Mouse (Mus musculus) effector memory CD4-positive, alpha-beta T cell, adult 5 months (primary cell): ENCODE results near the gene Pidd1. TPM values are rescaled to one million over a fixed set of nuclear protein-coding genes. Genes with fewer than 3 reads are reported as not detected.

Experiments
- polyA plus RNA-seq: library from polyadenylated mRNA; unstranded; fragments of 100-300 nt; shearing (Covaris generic); gene quantifications from one replicate; pipeline ENCODE4 v1.2.1, GENCODE M21; 2017

The Pidd1 gene
- polyA plus RNA-seq, result 3.6 TPM

GRCm38 (mm10) chr7:141443828-141444237 is at the start of gene Pidd1:
Gene Pidd1 (minus strand): TSS chr7:141444025.

GRCm38 (mm10) chr7:141475011-141475804 is 31.4 kb upstream of the Pidd1 start, which contains the start of the genes Polr2l and Tspan4:
Gene Polr2l (minus strand): TSS chr7:141475132.
Gene Tspan4 (plus strand): TSS chr7:141475240.

GRCm38 (mm10) chr7:141467230-141468030 is 23.6 kb upstream of the Pidd1 start, which contains the start of gene Cd151:
Gene Cd151 (plus strand): TSS chr7:141467392.

GRCm38 (mm10) chr7:141460391-141461113 is 16.7 kb upstream of the Pidd1 start, which contains the start of gene Cracr2b:
Gene Cracr2b (plus strand): TSS chr7:141461094.

GRCm38 (mm10) chr7:141454967-141455551 is 11.2 kb upstream of the Pidd1 start, which contains the start of gene Pnpla2:
Gene Pnpla2 (plus strand): TSS chr7:141455198.

GRCm38 (mm10) chr7:141447110-141447991 is 3.5 kb upstream of the Pidd1 start, which contains the start of gene Rplp2:
Gene Rplp2 (plus strand): TSS chr7:141447370.

GRCm38 (mm10) chr7:141437178-141438120 is 6.4 kb downstream of the Pidd1 start, which contains the start of gene Slc25a22:
Gene Slc25a22 (minus strand): TSS chr7:141437892.

GRCm38 (mm10) chr7:141429310-141429709 is 14.5 kb downstream of the Pidd1 start, which contains the start of gene Cend1:
Gene Cend1 (minus strand): TSS chr7:141429491.

GRCm38 (mm10) chr7:141413809-141414584 is 29.8 kb downstream of the Pidd1 start, which contains the start of gene Gatd1:
Gene Gatd1 (minus strand): TSS chr7:141414136.

GRCm38 (mm10) chr7:141391625-141392551 is 51.9 kb downstream of the Pidd1 start, which contains the start of gene Taldo1:
Gene Taldo1 (plus strand): TSS chr7:141392199.

Other genes starting within 250 kb of the Pidd1 start
- 1.9 TPM for gene Lrrc56, start 249.9 kb downstream of the Pidd1 start, polyA plus RNA-seq
- 12.7 TPM for gene Lmntd2, start 229.9 kb downstream of the Pidd1 start, polyA plus RNA-seq
- gene Rassf7, start 228.2 kb downstream of the Pidd1 start, polyA plus RNA-seq, result 7.9 TPM
- gene Phrf1, start 215.2 kb downstream of the Pidd1 start, polyA plus RNA-seq, result 81.8 TPM
- gene Irf7, start 177.5 kb downstream of the Pidd1 start, polyA plus RNA-seq, result 210 TPM
- gene Cdhr5, start 167.2 kb downstream of the Pidd1 start, polyA plus RNA-seq, result not detected
- gene Sct, start 164.9 kb downstream of the Pidd1 start, polyA plus RNA-seq, result not detected
- gene Drd4, start 152.0 kb downstream of the Pidd1 start, polyA plus RNA-seq, result not detected
- 52.5 TPM for gene Deaf1, start 116.3 kb downstream of the Pidd1 start, polyA plus RNA-seq
- 21.2 TPM for gene Tmem80, start 116.3 kb downstream of the Pidd1 start, polyA plus RNA-seq
- gene Eps8l2, start 105.1 kb downstream of the Pidd1 start, polyA plus RNA-seq, result not detected
- 199 TPM for gene Taldo1, start 51.8 kb downstream of the Pidd1 start, polyA plus RNA-seq
- 24.6 TPM for gene Gatd1, start 29.9 kb downstream of the Pidd1 start, polyA plus RNA-seq
- gene Cend1, start 14.5 kb downstream of the Pidd1 start, polyA plus RNA-seq, result not detected
- gene Slc25a22, start 6.1 kb downstream of the Pidd1 start, polyA plus RNA-seq, result 50.9 TPM
- gene Rplp2, start 3.3 kb upstream of the Pidd1 start, polyA plus RNA-seq, result 1,923 TPM
- gene Pnpla2, start 11.2 kb upstream of the Pidd1 start, polyA plus RNA-seq, result 131 TPM
- gene Cracr2b, start 17.1 kb upstream of the Pidd1 start, polyA plus RNA-seq, result 0.66 TPM
- gene Cd151, start 23.4 kb upstream of the Pidd1 start, polyA plus RNA-seq, result 2.5 TPM
- gene Polr2l, start 31.1 kb upstream of the Pidd1 start, polyA plus RNA-seq, result 21.1 TPM
- gene Tspan4, start 31.2 kb upstream of the Pidd1 start, polyA plus RNA-seq, result 0.44 TPM
- 11.3 TPM for gene Chid1, start 95.8 kb upstream of the Pidd1 start, polyA plus RNA-seq
- gene Ap2a2, start 118.1 kb upstream of the Pidd1 start, polyA plus RNA-seq, result 47.9 TPM
- gene Muc6, start 211.3 kb upstream of the Pidd1 start, polyA plus RNA-seq, result 0.27 TPM
- not detected for gene Muc2, start 246.3 kb upstream of the Pidd1 start, polyA plus RNA-seq